Mouse (Mus musculus) embryonic stem cell, embryonic (primary cell): ENCODE measurements around the gene Fsd1.

Experiments used
- CTCF ChIA-PET, 4 experiments: fragments of 300-600 bp in 2 of 4; fragments of 350-600 bp in 2 of 4; sonication (Branson Sonifier 250); formaldehyde crosslinking; loops; one replicate each; lab custom pipeline; 2022; ENCODE audit warnings: inconsistent platforms in 2 of 4; lab: Charles Lee
- POLR2A ChIA-PET, 4 experiments: fragments of 300-600 bp in 2 of 4; fragments of 350-600 bp in 2 of 4; sonication (Branson Sonifier 250); formaldehyde crosslinking; loops; one replicate each; lab custom pipeline; 2022; ENCODE audit warnings: antibody characterized with exemption in 4 of 4, inconsistent platforms in 1 of 4; lab: Charles Lee

The Fsd1 gene

DNA sequence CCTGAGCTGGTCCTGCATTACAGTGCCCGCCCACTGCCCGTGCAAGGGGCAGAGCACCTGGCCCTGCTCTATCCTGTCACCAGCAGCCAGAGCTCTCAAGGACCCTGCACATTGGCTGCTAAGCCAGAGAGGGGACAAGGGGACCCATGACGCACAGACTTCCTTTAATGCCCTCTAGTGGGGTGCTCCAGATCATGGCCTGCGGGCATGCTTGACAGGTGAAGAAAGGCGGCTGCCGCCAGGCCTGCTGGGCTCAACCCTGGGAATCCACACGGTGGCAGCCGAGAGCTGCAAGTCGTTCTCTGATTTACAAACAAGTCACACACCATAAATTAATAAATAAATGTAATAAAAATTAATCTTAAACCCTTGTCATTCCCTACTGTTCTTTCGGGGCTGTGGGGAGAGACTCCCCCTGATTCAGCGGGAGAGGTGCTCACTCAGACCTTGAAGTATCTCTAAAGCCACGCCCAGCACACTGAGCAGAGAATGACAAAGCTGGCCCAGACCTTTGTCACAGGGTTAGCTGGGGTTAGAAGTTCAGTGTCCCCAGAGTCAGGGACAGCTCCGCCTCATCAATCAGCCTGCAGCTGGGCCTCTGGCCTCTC lies 9.9 kb upstream of the Fsd1 start:
- CTCF ChIA-PET: interaction anchor here (0.5 to 2.0 kb wide), 57 partner anchors 9 to 449 kb away, joined by 3 to 35 read pairs (median 4); partner anchors contain the start of genes Sh3gl1 (in 3 of the 4), Fsd1 (in 2 of the 4), Hdgfl2 (in 2 of the 4) and Chaf1a (in 1 of the 4)

DNA sequence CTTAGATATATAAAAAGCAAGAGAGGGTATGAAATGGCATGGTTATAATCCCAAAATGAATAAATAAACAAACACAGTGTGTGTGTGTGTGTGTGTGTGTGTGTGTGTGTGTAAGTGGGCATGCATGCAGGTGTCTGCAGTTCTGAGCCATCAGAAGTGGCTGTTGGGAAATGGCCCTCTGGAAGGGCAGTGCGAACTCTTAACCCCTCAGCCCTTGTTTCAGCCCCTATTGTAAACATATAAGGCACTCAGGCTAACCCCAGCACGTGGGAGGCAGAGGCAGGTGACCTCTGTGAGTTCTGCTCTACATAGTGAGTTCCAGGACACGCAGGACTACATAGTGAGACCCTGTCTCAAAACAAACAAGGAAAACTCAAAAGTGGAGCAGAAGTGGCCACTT lies 9.0 kb upstream of the Fsd1 start:
- ChIA-PET CTCF (interaction anchor here in 3 of 4 experiments (0.6 to 2.6 kb wide), 13 partner anchors 11 to 1074 kb away, joined by 3 to 35 read pairs (median 9); partner anchors contain the start of genes Sh3gl1 (in 2 of the 3), Ebi3 (in 1 of the 3) and Ubxn6 (in 1 of the 3)), POLR2A (interaction anchor here in 3 of 4 experiments (0.8 to 1.7 kb wide), 10 partner anchors 9 to 314 kb away, joined by 3 to 9 read pairs (median 5); partner anchors contain the start of genes Fsd1 (in 1 of the 3), Hdgfl2 (in 1 of the 3) and Yju2 (in 1 of the 3))

More for the DNA sequence above, 9.9 kb upstream of the Fsd1 start:
- POLR2A ChIA-PET: interaction anchor here (0.6 to 1.9 kb wide), 34 partner anchors 9 to 315 kb away, joined by 3 to 18 read pairs (median 4); partner anchors contain the start of genes Chaf1a (in 2 of the 4), Ebi3 (in 2 of the 4), Fsd1 (in 2 of the 4) and Hdgfl2 (in 2 of the 4)

DNA sequence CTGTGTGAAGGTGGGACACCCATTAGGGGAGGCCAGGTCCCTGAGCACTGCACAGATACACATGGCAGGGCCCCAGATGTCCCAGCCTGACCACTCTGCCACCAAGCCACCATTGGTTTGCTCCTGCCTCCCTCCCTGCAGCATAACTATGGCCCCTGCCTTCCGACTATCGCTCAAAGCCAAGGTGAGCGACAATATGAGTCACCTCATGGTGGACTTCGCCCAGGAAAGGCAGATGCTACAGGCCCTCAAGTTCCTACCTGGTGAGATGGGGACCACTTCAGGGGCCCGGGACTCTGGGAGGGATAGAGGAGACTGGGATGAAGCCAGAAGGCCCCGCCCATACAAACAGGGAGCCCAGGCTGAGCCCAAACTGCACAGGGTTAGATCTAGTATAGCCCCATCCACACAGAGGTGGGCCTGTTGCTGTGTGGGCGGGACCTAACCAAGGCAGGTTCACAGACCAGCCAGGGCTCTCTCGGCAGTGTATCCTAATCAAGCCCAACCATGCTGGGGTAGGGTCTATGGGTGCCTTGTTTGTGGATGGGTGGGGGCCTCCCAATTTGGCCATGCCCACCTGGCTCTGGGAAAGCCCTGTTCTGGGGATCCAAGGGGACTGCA lies 4.1 kb downstream of the Fsd1 start:
- POLR2A ChIA-PET: interaction anchor here in 2 of 4 experiments (0.7 to 1.0 kb wide), 3 partner anchors 19 to 31 kb away, joined by 3 read pairs; no protein-coding TSS in a partner anchor

GRCm38 (mm10) chr17:55996007-55996406 lies 9.7 kb downstream of the Fsd1 start:
- POLR2A ChIA-PET: interaction anchor here in 2 of 4 experiments (0.9 to 2.3 kb wide), 10 partner anchors 13 to 83 kb away, joined by 3 to 16 read pairs (median 3); partner anchors contain the start of genes Hdgfl2 (in 1 of the 2), Sh3gl1 (in 1 of the 2) and Yju2 (in 1 of the 2)
- CTCF ChIA-PET: interaction anchor here (0.5 to 2.1 kb wide), 9 partner anchors 15 to 337 kb away, joined by 3 to 11 read pairs (median 4); no protein-coding TSS in a partner anchor

More for the DNA sequence above, 4.1 kb downstream of the Fsd1 start:
- CTCF ChIA-PET: interaction anchor here in 1 of 4 experiments (0.7 kb wide), 1 partner anchor 141 kb away, joined by 3 read pairs; no protein-coding TSS in a partner anchor

- ChIA-PET POLR2A (interaction anchor here in 3 of 4 experiments (0.6 to 3.2 kb wide), 10 partner anchors 9 to 226 kb away, joined by 3 to 21 read pairs (median 3); partner anchors contain the start of genes Chaf1a (in 1 of the 3), Fsd1 (in 1 of the 3) and Yju2 (in 1 of the 3)), CTCF (interaction anchor here in 2 of 4 experiments (0.6 to 2.7 kb wide), 8 partner anchors 9 to 265 kb away, joined by 3 to 10 read pairs (median 4); no protein-coding TSS in a partner anchor)
Measured at GRCm38 (mm10) chr17:55999794-56000499, 13.6 kb downstream of the Fsd1 start.

DNA sequence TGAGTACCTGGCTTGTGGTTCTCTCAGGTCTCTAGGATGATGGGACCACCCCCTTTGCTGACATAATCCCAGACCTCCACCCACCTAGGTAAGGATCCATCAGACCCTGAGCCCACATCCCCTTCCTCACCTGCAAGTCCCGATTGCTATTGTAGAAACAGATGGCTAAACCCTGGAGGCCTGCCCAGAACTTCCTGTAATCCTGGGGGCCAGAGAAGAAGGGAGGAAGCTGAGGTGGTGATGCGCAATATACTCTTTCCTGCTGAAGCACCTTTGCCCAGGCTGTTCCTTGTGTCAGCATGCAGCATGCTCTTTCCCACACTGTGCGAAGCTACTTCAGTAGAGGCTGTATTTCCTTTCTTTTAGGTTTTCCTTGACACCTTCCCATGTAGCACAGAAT lies 16.7 kb downstream of the Fsd1 start:
- ChIA-PET POLR2A (interaction anchor here in 1 of 4 experiments (0.7 kb wide), 1 partner anchor 40 kb away, joined by 3 read pairs; no protein-coding TSS in a partner anchor), CTCF (no interaction called here)

DNA sequence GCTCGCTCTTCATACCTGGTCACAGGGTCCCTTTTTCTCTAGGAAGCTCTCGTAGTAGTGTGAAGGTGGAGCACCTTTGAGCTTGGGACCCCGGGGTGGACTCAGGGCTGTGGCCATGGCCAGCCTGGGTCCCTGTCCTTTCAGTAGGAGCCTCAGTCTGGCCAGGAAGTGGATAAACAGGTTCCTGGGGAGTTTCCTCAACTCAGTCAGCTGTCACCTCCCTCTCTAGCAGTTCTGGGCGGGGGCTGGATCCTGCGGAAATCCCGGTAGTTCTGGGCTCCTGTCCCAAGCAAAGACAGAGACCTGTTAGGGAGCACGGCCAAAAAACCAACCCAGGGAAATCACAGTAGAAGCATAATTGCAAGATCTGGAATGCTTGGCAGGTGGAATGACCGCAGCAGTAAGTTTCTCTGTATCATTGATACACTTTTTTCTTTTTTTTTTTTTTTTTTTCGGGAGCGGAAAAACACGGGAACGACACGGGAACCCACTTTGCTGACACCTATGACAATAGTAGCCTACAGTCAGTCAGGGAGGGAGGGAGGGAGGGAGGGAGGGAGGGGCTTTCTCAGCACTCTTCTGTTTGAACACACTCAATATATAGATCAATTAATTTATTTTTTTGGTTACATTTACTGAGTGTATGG lies 19.2 kb downstream of the Fsd1 start, which contains the start of the genes Stap2 and Mpnd:
TSS of gene Stap2 (minus strand) at position 170 of the 647 bp plus-strand sequence.
TSS of gene Mpnd (plus strand) at position 297 of the 647 bp plus-strand sequence.
- ChIA-PET CTCF (interaction anchor here (0.6 to 2.6 kb wide), 4 partner anchors 29 to 1133 kb away, joined by 3 to 8 read pairs (median 3); no protein-coding TSS in a partner anchor), POLR2A (interaction anchor here in 3 of 4 experiments (0.6 to 1.4 kb wide), 6 partner anchors 35 to 71 kb away, joined by 3 to 7 read pairs (median 4); partner anchors contain the start of genes Yju2 (in 2 of the 3), Chaf1a (in 1 of the 3) and Ubxn6 (in 1 of the 3))

GRCm38 (mm10) chr17:56006956-56007355 lies 20.6 kb downstream of the Fsd1 start:
- POLR2A ChIA-PET: interaction anchor here in 3 of 4 experiments (0.7 to 5.3 kb wide), 19 partner anchors 11 to 283 kb away, joined by 3 to 97 read pairs (median 18); partner anchors contain the start of genes Chaf1a (in 2 of the 3), Hdgfl2 (in 2 of the 3), Sh3gl1 (in 2 of the 3) and Fsd1 (in 1 of the 3)

GRCm38 (mm10) chr17:56007444-56008355 lies 21.4 kb downstream of the Fsd1 start:
- ChIA-PET POLR2A (interaction anchor here (0.6 to 5.3 kb wide), 63 partner anchors 7 to 539 kb away, joined by 3 to 97 read pairs (median 5); partner anchors contain the start of genes Yju2 (in 4 of the 4), Hdgfl2 (in 3 of the 4), Chaf1a (in 2 of the 4) and Sh3gl1 (in 2 of the 4)), CTCF (interaction anchor here (0.5 to 4.2 kb wide), 26 partner anchors 8 to 343 kb away, joined by 3 to 43 read pairs (median 6); partner anchors contain the start of genes Sh3gl1 (in 4 of the 4), Hdgfl2 (in 1 of the 4), Kdm4b (in 1 of the 4) and Yju2 (in 1 of the 4))

More at GRCm38 (mm10) chr17:56006956-56007355, 20.6 kb downstream of the Fsd1 start:
- CTCF ChIA-PET: interaction anchor here in 3 of 4 experiments (0.5 to 4.2 kb wide), 9 partner anchors 11 to 249 kb away, joined by 3 to 43 read pairs (median 26); partner anchors contain the start of gene Sh3gl1 (in 1 of the 3)

GRCm38 (mm10) chr17:56008356-56009087 lies 22.2 kb downstream of the Fsd1 start:
- CTCF ChIA-PET: interaction anchor here (0.6 to 4.2 kb wide), 41 partner anchors 8 to 342 kb away, joined by 3 to 43 read pairs (median 4); partner anchors contain the start of genes Sh3gl1 (in 4 of the 4), Chaf1a (in 1 of the 4), Hdgfl2 (in 1 of the 4) and Kdm4b (in 1 of the 4)
- POLR2A ChIA-PET: interaction anchor here (0.6 to 5.3 kb wide), 78 partner anchors 8 to 538 kb away, joined by 3 to 97 read pairs (median 5); partner anchors contain the start of genes Sh3gl1 (in 4 of the 4), Yju2 (in 4 of the 4), Hdgfl2 (in 3 of the 4) and Chaf1a (in 2 of the 4)

GRCm38 (mm10) chr17:56009088-56009961 lies 23.0 kb downstream of the Fsd1 start:
- CTCF ChIA-PET: interaction anchor here (0.5 to 4.2 kb wide), 65 partner anchors 8 to 525 kb away, joined by 3 to 43 read pairs (median 4); partner anchors contain the start of genes Sh3gl1 (in 4 of the 4), Chaf1a (in 1 of the 4), Dpp9 (in 1 of the 4) and Ebi3 (in 1 of the 4)
- POLR2A ChIA-PET: interaction anchor here (0.6 to 5.3 kb wide), 81 partner anchors 8 to 602 kb away, joined by 3 to 97 read pairs (median 5); partner anchors contain the start of genes Sh3gl1 (in 4 of the 4), Chaf1a (in 3 of the 4), Hdgfl2 (in 3 of the 4) and Yju2 (in 3 of the 4)

DNA sequence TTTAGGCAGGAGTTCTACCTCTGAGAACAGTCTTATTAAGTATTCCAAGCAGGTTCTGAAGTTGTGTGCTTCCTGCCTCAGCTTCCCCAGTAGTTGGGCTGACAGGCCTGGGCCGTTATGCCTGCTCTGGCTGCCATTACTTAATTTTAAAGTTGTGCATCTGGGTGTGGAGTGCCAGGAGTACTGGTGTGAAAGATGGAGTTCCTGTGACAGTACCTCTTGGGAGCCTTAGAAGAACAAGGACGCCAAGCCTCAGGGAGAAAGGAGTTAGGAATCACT lies 23.6 kb downstream of the Fsd1 start:
- CTCF ChIA-PET: interaction anchor here (0.5 to 4.2 kb wide), 54 partner anchors 8 to 526 kb away, joined by 3 to 43 read pairs (median 4); partner anchors contain the start of genes Sh3gl1 (in 3 of the 4), Chaf1a (in 1 of the 4), Dpp9 (in 1 of the 4) and Ebi3 (in 1 of the 4)
- POLR2A ChIA-PET: interaction anchor here (0.6 to 5.3 kb wide), 55 partner anchors 8 to 602 kb away, joined by 3 to 97 read pairs (median 9); partner anchors contain the start of genes Sh3gl1 (in 4 of the 4), Chaf1a (in 3 of the 4), Hdgfl2 (in 3 of the 4) and Yju2 (in 3 of the 4)
